Mouse (Mus musculus) kidney, embryonic 14.5 days (tissue): ENCODE data around the gene Fcho1. TPM values are rescaled to one million over a fixed set of nuclear protein-coding genes. Genes with fewer than 3 reads are reported as not detected.

Experiments
- ATAC-seq: fragments of 200-750 bp; cut with Nextera tagmentation; 2 replicates; pipeline ENCODE4 v1.8.0; 2017; ENCODE audit warnings: moderate number of reproducible peaks, mild to moderate bottlenecking, moderate TSS enrichment, moderate library complexity; ENCODE audit not compliant: low FRiP score, low TSS enrichment
- H3K27ac ChIP-seq: fragments of 300-500 bp; sonication (generic); 2 replicates; pipeline ENCODE4 v1.5.1; 2014; ENCODE audit warnings: low read depth, mild to moderate bottlenecking, low read length, moderate library complexity, mixed read lengths
- H3K27me3 ChIP-seq: fragments of 300-500 bp; sonication (generic); 2 replicates; pipeline ENCODE4 v1.6.1; 2014; ENCODE audit warnings: mild to moderate bottlenecking, low read length; ENCODE audit not compliant: control insufficient read depth, insufficient read depth
- H3K36me3 ChIP-seq: fragments of 300-500 bp; sonication (generic); 2 replicates; pipeline ENCODE4 v1.6.1; 2014; ENCODE audit warnings: low read length, mixed read lengths; ENCODE audit not compliant: control insufficient read depth, insufficient read depth
- H3K4me1 ChIP-seq: fragments of 300-500 bp; sonication (generic); 2 replicates; pipeline ENCODE4 v1.6.1; 2014; ENCODE audit warnings: low read length, mixed read lengths; ENCODE audit not compliant: control insufficient read depth, insufficient read depth
- H3K4me2 ChIP-seq: fragments of 300-500 bp; sonication (generic); replicated peaks from 2 replicates; pipeline ENCODE4 v1.6.1; 2014; ENCODE audit warnings: low read depth, mild to moderate bottlenecking, low read length
- H3K4me3 ChIP-seq: fragments of 300-500 bp; sonication (generic); 2 replicates; pipeline ENCODE4 v1.5.1; 2014; ENCODE audit warnings: mild to moderate bottlenecking, low read length
- H3K9ac ChIP-seq: fragments of 300-500 bp; sonication (generic); 2 replicates; pipeline ENCODE4 v1.6.1; 2014; ENCODE audit warnings: low read depth, mild to moderate bottlenecking, low read length, moderate library complexity
- H3K9me3 ChIP-seq: fragments of 300-500 bp; sonication (generic); 2 replicates; pipeline ENCODE4 v1.6.1; 2016; ENCODE audit warnings: low read length; ENCODE audit not compliant: control insufficient read depth
- WGBS: fragments of 180-500 bp; shearing (Covaris S2); extraction: QIAGEN DNeasy Blood & Tissue Kit; methylation state at CpG from one replicate; pipeline ENCODE4 v1.1.7; 2014; 5-methylcytosine and 5-hydroxymethylcytosine counted together
- polyA plus RNA-seq: library from polyadenylated mRNA; unstranded; fragments of >200 nt; fragmentation: Nextera tagmentation; extraction: Ambion mirVana; gene quantifications from 2 replicates; pipeline ENCODE4 v1.2.1, GENCODE M21; 2014

Fcho1 gene
- polyA plus RNA-seq, 1 experiment from 2014 or later = 6.5 TPM

GRCm38 (mm10) chr8:71666855-71667254 lies 58.7 kb downstream of the Fcho1 start:
- Histone ChIP-seq H3K9ac (no peak overlapping the region), H3K4me3 (no peak overlapping the region), H3K4me1 (peaks cover 23% of the 10 kb centered on the region; the same call in 1 of the 2 replicates), H3K4me2 (no peak overlapping the region), H3K36me3 (no peaks in the 10 kb centered on the region), H3K27ac (no peak overlapping the region), H3K9me3 (no peaks in the 10 kb centered on the region), H3K27me3 (peaks cover 41% of the 10 kb centered on the region)
- no peak for ATAC-seq
- 26% methylated on average over 1 of the region's 1 CpGs for WGBS

GRCm38 (mm10) chr8:71665331-71666130 lies 60.0 kb downstream of the Fcho1 start:
- H3K27me3 ChIP-seq = peaks cover 41% of the 10 kb centered on the region

GRCm38 (mm10) chr8:71660325-71661120 lies 65.0 kb downstream of the Fcho1 start:
- no peak overlapping the region for H3K4me3 ChIP-seq
- peaks cover 4% of the 10 kb centered on the region; the same call in 1 of the 2 replicates for H3K4me1 ChIP-seq
- 7% methylated on average over 36 of the region's 36 CpGs for WGBS
- no peak overlapping the region for H3K9ac ChIP-seq
- no peaks in the 10 kb centered on the region for H3K36me3 ChIP-seq
- peak; percentile 65 for ATAC-seq
- H3K9me3 ChIP-seq = no peaks in the 10 kb centered on the region
- H3K27ac ChIP-seq = no peak overlapping the region
- peaks cover 47% of the 10 kb centered on the region for H3K27me3 ChIP-seq
- no peak overlapping the region for H3K4me2 ChIP-seq

More at GRCm38 (mm10) chr8:71665331-71666130, 60.0 kb downstream of the Fcho1 start:
- Histone ChIP-seq H3K4me1 (peaks cover 14% of the 10 kb centered on the region; the same call in 1 of the 2 replicates), H3K4me2 (peak overlapping the region; percentile 27), H3K4me3 (peak overlapping the region; percentile 10), H3K9me3 (no peaks in the 10 kb centered on the region), H3K27ac (no peak overlapping the region), H3K36me3 (no peaks in the 10 kb centered on the region), H3K9ac (no peak overlapping the region)
- WGBS = 4% methylated on average over 22 of the region's 22 CpGs
- peak; percentile 59 for ATAC-seq

GRCm38 (mm10) chr8:71659751-71660150 lies 65.8 kb downstream of the Fcho1 start:
- H3K4me2 ChIP-seq = no peak overlapping the region
- no peak overlapping the region for H3K9ac ChIP-seq
- H3K27me3 ChIP-seq = peaks cover 55% of the 10 kb centered on the region
- 74% methylated on average over 1 of the region's 1 CpGs for WGBS
- peaks cover 6% of the 10 kb centered on the region; the same call in 1 of the 2 replicates for H3K4me1 ChIP-seq
- no peak for ATAC-seq
- H3K9me3 ChIP-seq = no peaks in the 10 kb centered on the region
- H3K27ac ChIP-seq = no peak overlapping the region
- no peaks in the 10 kb centered on the region for H3K36me3 ChIP-seq
- no peak overlapping the region for H3K4me3 ChIP-seq

GRCm38 (mm10) chr8:71658515-71659049 lies 66.9 kb downstream of the Fcho1 start:
- H3K4me1 ChIP-seq = peaks cover 8% of the 10 kb centered on the region; the same call in 1 of the 2 replicates
- no peak overlapping the region for H3K4me2 ChIP-seq
- no peak overlapping the region for H3K4me3 ChIP-seq
- H3K9ac ChIP-seq = no peak overlapping the region
- ATAC-seq = no peak
- H3K27me3 ChIP-seq = peaks cover 59% of the 10 kb centered on the region
- no peaks in the 10 kb centered on the region for H3K9me3 ChIP-seq
- H3K36me3 ChIP-seq = no peaks in the 10 kb centered on the region
- WGBS = 31% methylated on average over 17 of the region's 17 CpGs
- H3K27ac ChIP-seq = no peak overlapping the region

Other genes starting within 250 kb of the Fcho1 start
- 2.9 and 3.4 TPM in 2 replicates for gene Ano8, start 239.8 kb downstream of the Fcho1 start, polyA plus RNA-seq
- 6.6 and 8.4 TPM in 2 replicates for gene Gtpbp3, start 237.6 kb downstream of the Fcho1 start, polyA plus RNA-seq
- gene Plvap, start 214.0 kb downstream of the Fcho1 start, polyA plus RNA-seq = 117 and 123 TPM in 2 replicates
- gene Ccdc194, start 200.0 kb downstream of the Fcho1 start, polyA plus RNA-seq = 0.27 and 0.34 TPM in 2 replicates
- gene Bst2, start 188.3 kb downstream of the Fcho1 start, polyA plus RNA-seq = 8.6 and 17.1 TPM in 2 replicates
- 98.7 and 111 TPM in 2 replicates for gene Mvb12a, start 182.8 kb downstream of the Fcho1 start, polyA plus RNA-seq
- 8.2 and 11.2 TPM in 2 replicates for gene Tmem221, start 166.8 kb downstream of the Fcho1 start, polyA plus RNA-seq
- 0.16 and 0.27 TPM in 2 replicates for gene Nxnl1, start 159.1 kb downstream of the Fcho1 start, polyA plus RNA-seq
- gene Slc27a1, start 156.8 kb downstream of the Fcho1 start, polyA plus RNA-seq = 26.5 and 30.9 TPM in 2 replicates
- gene Pgls, start 133.5 kb downstream of the Fcho1 start, polyA plus RNA-seq = 283 and 289 TPM in 2 replicates
- gene Fam129c, start 128.1 kb downstream of the Fcho1 start, polyA plus RNA-seq = 2.7 and 3.4 TPM in 2 replicates
- gene Colgalt1, start 114.7 kb downstream of the Fcho1 start, polyA plus RNA-seq = 61.4 and 76.8 TPM in 2 replicates
- 0.50 and 0.53 TPM in 2 replicates for gene Unc13a, start 54.0 kb downstream of the Fcho1 start, polyA plus RNA-seq
- gene Jak3, start 49.4 kb downstream of the Fcho1 start, polyA plus RNA-seq = 3.0 and 5.2 TPM in 2 replicates
- 1.2 TPM in 1 of 2 replicates, not detected in the other for gene Insl3, start 36.5 kb downstream of the Fcho1 start, polyA plus RNA-seq
- 1.1 and 1.6 TPM in 2 replicates for gene B3gnt3, start 23.9 kb downstream of the Fcho1 start, polyA plus RNA-seq
- 6.9 and 7.7 TPM in 2 replicates for gene Zfp709, start 156.3 kb upstream of the Fcho1 start, polyA plus RNA-seq
- gene Zfp882, start 182.9 kb upstream of the Fcho1 start, polyA plus RNA-seq = 4.8 and 10.5 TPM in 2 replicates
- 29.1 and 30.9 TPM in 2 replicates for gene Zfp617, start 182.9 kb upstream of the Fcho1 start, polyA plus RNA-seq
- 28.3 and 32.4 TPM in 2 replicates for gene Zfp961, start 225.3 kb upstream of the Fcho1 start, polyA plus RNA-seq